Mouse (Mus musculus) thymus, adult 2 months (tissue): Measurements from ENCODE around the gene Gm10203.

Source experiments
- CTCF ChIP-seq: fragments of 200-500 bp; IDR thresholded peaks from 2 replicates; pipeline ENCODE4 v1.5.1; 2012; ENCODE audit warnings: mild to moderate bottlenecking, control low read depth, low read length, moderate library complexity, borderline replicate concordance; ENCODE audit not compliant: control insufficient read depth, poor library complexity, insufficient read depth; ENCODE audit errors: extremely low read depth
- POLR2A ChIP-seq: fragments of 200-500 bp; IDR thresholded peaks from 2 replicates; pipeline ENCODE4 v1.6.1; 2012; ENCODE audit warnings: mild to moderate bottlenecking, low read length, control low read depth, moderate library complexity; ENCODE audit not compliant: control insufficient read depth, poor library complexity, insufficient read depth; ENCODE audit errors: extremely low read depth

GRCm38 (mm10) chr6:149139471-149139870, 9.5 kb downstream of the Gm10203 start, which contains the start of gene Etfbkmt:
- TF ChIP-seq CTCF (no peak), POLR2A (no peak)
